Mouse (Mus musculus) lung, adult 10 weeks (tissue): Measurements from ENCODE around the gene Lrpprc. TPM values are rescaled to one million over a fixed set of nuclear protein-coding genes. Genes with fewer than 3 reads are reported as not detected.

ENCODE experiments used
- polyA plus RNA-seq: library from polyadenylated mRNA; stranded (reverse); fragments of 350-450 nt; fragmentation: Illumina TruSeq; extraction: RNeasy Lipid Tissue Mini Kit (QIAGEN cat#74804); gene quantifications from one replicate; pipeline ENCODE4 v1.2.3, GENCODE M21; 2014; ENCODE audit warnings: low read depth, low replicate concordance; ENCODE audit not compliant: insufficient read depth

The Lrpprc gene
- polyA plus RNA-seq: 10.2 TPM

DNA sequence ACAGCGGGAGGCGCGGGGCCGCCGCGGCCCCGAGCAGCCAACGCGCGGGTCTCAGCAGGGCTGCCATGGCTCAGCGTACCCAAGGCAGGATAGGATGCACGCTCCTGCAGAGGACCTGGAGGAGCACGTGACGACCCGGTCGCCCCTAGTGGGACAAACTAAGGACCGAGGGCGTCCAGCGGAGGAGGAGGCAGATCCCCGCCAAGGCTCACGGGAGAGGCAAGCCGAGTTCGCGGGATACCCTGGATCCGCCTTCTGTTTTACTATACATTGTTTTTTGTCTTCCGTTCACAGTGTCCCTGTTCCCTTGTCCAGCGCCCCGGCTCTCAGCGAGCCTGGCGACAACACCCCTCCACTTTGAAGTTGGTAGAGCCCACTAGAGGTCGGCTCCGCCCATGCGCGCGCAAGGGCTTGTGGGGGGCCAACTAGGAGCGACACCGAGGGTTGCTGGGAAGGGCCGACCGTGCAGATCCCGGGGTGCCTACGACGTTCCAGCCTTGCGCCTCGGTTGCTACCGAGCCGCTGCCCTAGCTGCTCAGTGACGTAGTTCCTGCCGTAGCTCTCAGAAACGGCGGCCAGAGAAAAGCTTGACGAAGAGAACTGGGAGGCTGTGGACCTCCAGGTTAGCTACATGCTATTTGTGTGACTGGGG is at the start of gene Lrpprc:
TSS of gene Lrpprc (minus strand) at position 343 of the 652 bp plus-strand sequence.

DNA sequence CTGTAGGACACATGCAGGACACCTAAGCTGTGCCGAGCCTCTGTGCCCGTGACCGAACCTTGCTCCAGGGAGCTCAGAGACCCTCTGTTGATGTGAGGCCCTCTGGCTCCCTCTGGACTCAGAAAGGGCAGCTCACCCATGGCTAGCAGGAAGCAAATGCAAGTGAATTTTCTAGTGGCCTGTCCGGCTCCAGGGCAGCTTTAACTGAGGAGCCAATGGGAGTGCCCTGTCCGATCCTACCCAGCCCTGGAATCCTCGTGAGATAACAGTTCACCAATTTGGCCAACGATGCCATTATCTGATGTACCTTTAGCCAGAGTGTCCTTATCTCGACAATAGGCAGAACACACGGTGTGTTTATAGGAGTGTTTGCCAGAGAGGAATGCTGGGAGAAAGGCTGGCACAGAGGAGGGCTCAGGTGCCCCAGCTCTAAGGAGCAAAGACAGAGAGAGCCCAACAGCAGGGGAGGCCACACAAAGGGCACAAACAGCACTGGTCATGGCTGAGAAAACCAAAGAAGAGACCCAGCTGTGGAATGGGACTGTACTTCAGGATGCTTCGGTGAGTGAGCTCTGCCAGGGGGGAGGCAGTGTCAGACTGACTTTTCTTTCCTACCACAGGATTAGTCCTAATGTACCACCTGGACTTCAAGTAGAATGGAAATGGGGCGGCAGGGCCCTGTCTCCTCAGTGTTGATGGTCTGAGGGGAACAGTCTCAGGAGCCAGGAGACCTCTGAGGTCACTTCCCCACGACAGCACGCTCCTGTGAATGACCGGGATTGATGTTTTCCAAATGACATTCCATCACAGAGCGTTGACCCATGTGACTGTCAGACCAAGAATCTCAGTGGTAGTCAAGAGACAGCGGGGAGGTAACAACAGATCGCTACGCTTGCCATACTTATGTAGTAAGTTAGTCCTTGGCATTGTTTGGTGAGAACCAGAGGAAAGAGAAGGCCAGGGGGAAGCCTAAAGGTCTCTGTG is 107.6 kb downstream of the Lrpprc start, which contains the start of gene Abcg5:
TSS of gene Abcg5 (minus strand) at position 278 of the 984 bp plus-strand sequence.

DNA sequence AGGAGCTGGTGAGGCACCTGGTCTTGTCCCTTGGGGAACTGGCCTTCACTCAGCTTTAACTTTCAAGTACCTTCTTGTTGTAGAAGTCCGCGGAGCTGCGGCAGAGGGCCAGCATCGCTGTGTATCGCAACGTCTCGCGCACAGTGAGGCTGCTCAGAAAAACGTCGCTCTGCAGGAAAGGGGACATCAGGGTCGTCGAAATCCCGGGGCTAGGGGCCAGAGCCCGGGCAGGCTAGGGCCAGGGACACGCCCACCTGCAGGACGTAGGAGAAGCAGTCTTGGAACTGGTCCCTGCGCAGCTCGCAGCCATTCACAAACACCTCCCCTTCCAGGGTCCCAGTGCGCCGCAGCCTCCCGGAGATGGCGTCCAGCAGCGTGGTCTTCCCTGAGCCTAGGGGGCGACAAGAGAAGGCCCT is 114.6 kb downstream of the Lrpprc start, which contains the start of gene Abcg8:
TSS of gene Abcg8 (plus strand) at position 352 of the 416 bp plus-strand sequence.

Other genes with a start within 250 kb of the Lrpprc start
- 37.7 TPM for gene Dync2li1, start 164.3 kb downstream of the Lrpprc start, polyA plus RNA-seq
- not detected for gene Abcg8, start 114.5 kb downstream of the Lrpprc start, polyA plus RNA-seq
- gene Abcg5, start 107.8 kb downstream of the Lrpprc start, polyA plus RNA-seq: not detected
- 35.9 TPM for gene Ppm1b, start 166.0 kb upstream of the Lrpprc start, polyA plus RNA-seq
- gene Slc3a1, start 237.6 kb upstream of the Lrpprc start, polyA plus RNA-seq: 0.27 TPM